Mouse (Mus musculus): ENCODE data around the gene Car12. TPM values are rescaled to one million over a fixed set of nuclear protein-coding genes. Genes with fewer than 3 reads are reported as not detected.
"Not testable (repeated sequence)": the region's sequence is repeated elsewhere in the genome, so short reads cannot be mapped to it uniquely, and the experiment has no call there.

Gene Car12
- polyA plus RNA-seq, 1 experiment: 0.40 TPM

- H3ac ChIP-seq (ENCODE audit: control insufficient read depth, insufficient read length): peak overlapping the region; percentile 4
- H3K27me3 ChIP-seq (ENCODE audit: control insufficient read depth, insufficient read depth, insufficient read length): no peaks in the 10 kb centered on the region
- peak overlapping the region; percentile 46 for H3K4me3 ChIP-seq
- H3K79me2 ChIP-seq (ENCODE audit: control insufficient read depth, insufficient read depth): no peaks in the 10 kb centered on the region
- H3K4me2 ChIP-seq (ENCODE audit: low read depth): peak overlapping the region; percentile 98
- TF ChIP-seq POLR2AphosphoS2 (IDR thresholded peaks at IDR 0.05; ENCODE audit: insufficient read length, low read depth): no peak
- peak; percentile 52 for TF ChIP-seq POLR2A (IDR thresholded peaks at IDR 0.05; ENCODE audit: insufficient read length, low read depth)
- peaks cover 3% of the 10 kb centered on the region for H3K36me3 ChIP-seq (ENCODE audit: control insufficient read depth, insufficient read depth)
Measured at GRCm38 (mm10) chr9:66794629-66795463, 81.4 kb downstream of the Car12 start.

DNA sequence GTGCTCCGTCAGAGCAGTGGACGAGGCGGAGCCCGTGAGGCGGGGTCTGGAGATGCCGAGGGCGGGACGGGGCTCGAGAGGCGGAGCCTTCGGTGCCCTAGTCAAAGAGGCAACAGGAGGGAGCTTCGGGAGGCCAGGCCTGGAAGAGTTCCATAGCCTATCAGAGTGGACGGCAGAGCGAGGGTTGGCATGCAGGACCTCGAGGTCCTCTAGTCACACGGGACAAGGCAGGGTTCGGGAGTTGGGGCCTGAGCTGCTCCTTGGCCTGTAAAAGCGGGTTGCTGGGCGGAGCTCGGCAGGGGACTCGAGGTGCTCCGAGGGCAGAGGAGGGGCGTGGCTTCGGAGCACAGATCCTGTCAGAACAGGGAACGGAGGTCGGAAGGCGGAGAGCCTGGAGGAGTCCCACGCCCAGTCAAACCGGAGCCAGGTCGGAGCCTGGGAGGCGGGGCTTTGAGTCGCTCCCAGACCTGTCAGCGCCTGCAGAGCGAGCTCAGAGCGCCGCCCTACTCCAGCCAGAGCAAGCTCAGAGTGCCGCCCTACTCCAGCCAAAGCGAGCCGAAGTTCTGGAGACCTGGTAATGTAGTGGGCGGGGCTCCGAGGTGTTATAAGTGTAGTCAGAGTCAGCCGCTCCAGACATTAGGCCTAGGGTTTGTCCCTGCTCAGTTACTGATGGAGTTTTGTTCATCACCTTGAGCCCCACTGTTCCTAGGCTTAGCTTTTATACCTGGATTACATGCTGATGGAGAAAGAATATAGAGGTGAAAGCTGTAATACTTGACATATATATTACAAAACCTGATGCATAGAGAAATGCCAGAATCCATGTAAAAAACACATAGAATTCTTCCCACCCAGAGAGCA lies 82.2 kb downstream of the Car12 start, which contains the start of gene Aph1b:
Aph1b (minus strand) TSS at position 27 of the 861 bp plus-strand sequence.
- H3K36me3 ChIP-seq (ENCODE audit: control insufficient read depth, insufficient read depth): no peaks in the 10 kb centered on the region
- peak; percentile 47 for TF ChIP-seq POLR2A (IDR thresholded peaks at IDR 0.05; ENCODE audit: insufficient read length, low read depth)
- no peak for TF ChIP-seq SRF (IDR thresholded peaks at IDR 0.05; ENCODE audit: control insufficient read depth, insufficient read length, low read depth)
- H3K4me2 ChIP-seq (ENCODE audit: low read depth): peak within 1 kb of the TSS; percentile 98
- H3K27me3 ChIP-seq (ENCODE audit: control insufficient read depth, insufficient read depth, insufficient read length): no peaks in the 10 kb centered on the region
- peak within 1 kb of the TSS; percentile 46 for H3K4me3 ChIP-seq
- no peaks in the 10 kb centered on the region for H3K79me2 ChIP-seq (ENCODE audit: control insufficient read depth, insufficient read depth)
- H3ac ChIP-seq (ENCODE audit: control insufficient read depth, insufficient read length): peak within 1 kb of the TSS; percentile 4

DNA sequence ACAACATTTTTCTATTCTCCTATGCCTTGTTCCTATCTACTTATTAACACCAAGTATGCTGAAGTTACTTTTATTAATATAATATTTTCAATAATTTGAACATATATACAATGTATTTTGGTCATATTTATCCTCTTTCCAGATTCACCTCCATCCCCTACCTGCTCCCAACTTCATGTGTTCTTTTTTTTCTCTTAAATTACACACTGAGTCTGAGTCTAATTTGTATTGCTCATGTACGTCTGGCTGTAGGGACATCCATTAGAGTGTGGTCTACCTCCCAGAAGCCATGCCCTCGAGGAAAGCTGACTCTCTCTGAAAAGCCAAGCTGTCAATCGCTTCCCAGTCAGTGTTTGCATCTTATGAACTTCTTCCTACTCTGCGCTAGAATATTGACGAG lies 83.3 kb downstream of the Car12 start, which contains the start of gene Gm10647:
Gm10647 (plus strand) TSS at position 301 of the 400 bp plus-strand sequence.
- H3K36me3 ChIP-seq (ENCODE audit: control insufficient read depth, insufficient read depth): no peaks in the 10 kb centered on the region
- no peaks in the 10 kb centered on the region for H3K27me3 ChIP-seq (ENCODE audit: control insufficient read depth, insufficient read depth, insufficient read length)
- peak within 1 kb of the TSS; percentile 67 for H3K4me2 ChIP-seq (ENCODE audit: low read depth)
- H3K4me3 ChIP-seq: peak within 1 kb of the TSS; percentile 46
- peak within 1 kb of the TSS; percentile 4 for H3ac ChIP-seq (ENCODE audit: control insufficient read depth, insufficient read length)
- TF ChIP-seq MAX (IDR thresholded peaks at IDR 0.05; ENCODE audit: low read depth): no peak
- TF ChIP-seq USF1 (IDR thresholded peaks at IDR 0.05; ENCODE audit: low read depth): no peak
- TF ChIP-seq SRF (IDR thresholded peaks at IDR 0.05; ENCODE audit: control insufficient read depth, insufficient read length, low read depth): no peak
- no peak for TF ChIP-seq POLR2A (IDR thresholded peaks at IDR 0.05; ENCODE audit: insufficient read length, low read depth)
- no peak for TF ChIP-seq POLR2AphosphoS2 (IDR thresholded peaks at IDR 0.05; ENCODE audit: insufficient read length, low read depth)
- TF ChIP-seq CEBPB (IDR thresholded peaks at IDR 0.05; ENCODE audit: insufficient read depth, poor library complexity, severe bottlenecking): no peak
- no peak for TF ChIP-seq TCF12 (IDR thresholded peaks at IDR 0.05; ENCODE audit: insufficient read depth, poor library complexity, severe bottlenecking)
- TF ChIP-seq MYOD1 (IDR thresholded peaks at IDR 0.05; ENCODE audit: control insufficient read depth in 1 of 3, insufficient read length in 2 of 3, low read depth in 2 of 3): no peak
- no peak for TF ChIP-seq E2F4 (IDR thresholded peaks at IDR 0.05; ENCODE audit: insufficient read depth)
- TF ChIP-seq REST (IDR thresholded peaks at IDR 0.05; ENCODE audit: insufficient read depth, insufficient read length): no peak
- TF ChIP-seq MYOG (IDR thresholded peaks at IDR 0.05; ENCODE audit: control insufficient read depth in 1 of 3, insufficient read depth in 1 of 3, insufficient read length in 2 of 3, low read depth in 2 of 3): no peak
- no peak for TF ChIP-seq TCF3 (IDR thresholded peaks at IDR 0.05; ENCODE audit: insufficient read length, low read depth)
- H3K79me2 ChIP-seq (ENCODE audit: control insufficient read depth, insufficient read depth): no peaks in the 10 kb centered on the region

DNA sequence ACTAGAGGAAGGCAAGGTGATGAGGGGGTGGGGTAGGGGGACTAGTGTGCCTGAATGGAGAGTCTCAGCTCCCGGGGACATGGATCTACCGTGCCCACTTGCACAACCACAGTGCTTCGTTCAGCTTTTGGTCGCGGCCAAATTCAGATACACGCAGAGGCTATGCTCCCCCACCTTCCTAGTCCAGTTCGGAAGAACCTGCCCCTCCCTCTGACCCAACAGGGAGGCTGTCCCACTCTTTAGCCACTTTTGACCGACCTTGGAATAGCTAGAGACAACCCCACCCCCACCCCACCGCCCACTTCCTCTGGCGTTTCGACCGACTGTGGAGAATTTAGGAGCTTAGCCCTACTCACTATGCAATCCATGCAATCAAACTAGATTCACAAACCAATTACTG lies 88.5 kb downstream of the Car12 start:
- no peak overlapping the region for H3ac ChIP-seq (ENCODE audit: control insufficient read depth, insufficient read length)
- H3K79me2 ChIP-seq (ENCODE audit: control insufficient read depth, insufficient read depth): no peaks in the 10 kb centered on the region
- no peak overlapping the region for H3K4me3 ChIP-seq
- no peak overlapping the region for H3K4me2 ChIP-seq (ENCODE audit: low read depth)
- no peaks in the 10 kb centered on the region for H3K27me3 ChIP-seq (ENCODE audit: control insufficient read depth, insufficient read depth, insufficient read length)
- TF ChIP-seq E2F4 (IDR thresholded peaks at IDR 0.05; ENCODE audit: insufficient read depth) (no peak), POLR2A (IDR thresholded peaks at IDR 0.05; ENCODE audit: insufficient read length, low read depth) (no peak), TCF12 (IDR thresholded peaks at IDR 0.05; ENCODE audit: insufficient read depth, poor library complexity, severe bottlenecking) (no peak), MYOD1 (IDR thresholded peaks at IDR 0.05; ENCODE audit: control insufficient read depth in 1 of 3, insufficient read length in 2 of 3, low read depth in 2 of 3) (no peak), MYOG (IDR thresholded peaks at IDR 0.05; ENCODE audit: control insufficient read depth in 1 of 3, insufficient read depth in 1 of 3, insufficient read length in 2 of 3, low read depth in 2 of 3) (no peak), MAX (IDR thresholded peaks at IDR 0.05; ENCODE audit: low read depth) (no peak)
- H3K36me3 ChIP-seq (ENCODE audit: control insufficient read depth, insufficient read depth): no peaks in the 10 kb centered on the region

- not testable (repeated sequence) for H3ac ChIP-seq (ENCODE audit: control insufficient read depth, insufficient read length); H3K27me3 ChIP-seq (ENCODE audit: control insufficient read depth, insufficient read depth, insufficient read length); H3K36me3 ChIP-seq (ENCODE audit: control insufficient read depth, insufficient read depth); H3K4me3 ChIP-seq; H3K79me2 ChIP-seq (ENCODE audit: control insufficient read depth, insufficient read depth); H3K4me2 ChIP-seq (ENCODE audit: low read depth)
Measured at GRCm38 (mm10) chr9:66805951-66806350, 92.5 kb downstream of the Car12 start.
